Mouse (Mus musculus) CH12F3 (cell line): ENCODE data around the gene Slc25a23.

Experiments used
- in situ Hi-C: fragments of 300-500 bp; cut with MboI; formaldehyde crosslinking; loops from 2 replicates; pipeline ENCODE4 v1.14.3; 2020; ENCODE audit warnings: low sequenced_read_pairs

Gene Slc25a23

DNA sequence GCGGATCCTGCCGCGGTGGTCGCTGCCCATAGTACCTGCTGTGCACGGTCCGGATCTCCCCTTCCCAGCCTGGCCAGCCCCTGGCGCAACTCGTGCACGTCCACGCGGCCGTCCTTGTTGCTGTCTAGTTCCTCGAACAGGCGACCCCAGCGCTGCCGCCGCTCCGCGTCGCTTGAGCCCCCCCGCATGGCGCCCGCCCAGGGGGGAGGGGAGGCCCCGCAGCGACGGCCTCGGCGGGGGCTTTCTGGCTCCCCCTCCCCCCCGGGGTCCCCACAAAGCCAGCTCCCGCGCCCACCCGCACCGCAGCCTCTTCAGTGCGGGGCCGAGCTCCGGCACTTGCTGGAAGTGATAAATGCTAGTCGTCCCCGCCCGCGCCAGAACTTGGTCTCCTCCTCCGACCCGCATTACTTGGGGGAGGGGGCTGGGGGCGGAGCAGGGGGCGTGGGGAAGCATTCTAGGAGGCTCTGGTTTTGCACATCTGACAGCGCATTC is at the start of gene Slc25a23:
TSS of gene Slc25a23 (minus strand) at position 378 of the 492 bp plus-strand sequence.
- in situ Hi-C loops = no loop called here

DNA sequence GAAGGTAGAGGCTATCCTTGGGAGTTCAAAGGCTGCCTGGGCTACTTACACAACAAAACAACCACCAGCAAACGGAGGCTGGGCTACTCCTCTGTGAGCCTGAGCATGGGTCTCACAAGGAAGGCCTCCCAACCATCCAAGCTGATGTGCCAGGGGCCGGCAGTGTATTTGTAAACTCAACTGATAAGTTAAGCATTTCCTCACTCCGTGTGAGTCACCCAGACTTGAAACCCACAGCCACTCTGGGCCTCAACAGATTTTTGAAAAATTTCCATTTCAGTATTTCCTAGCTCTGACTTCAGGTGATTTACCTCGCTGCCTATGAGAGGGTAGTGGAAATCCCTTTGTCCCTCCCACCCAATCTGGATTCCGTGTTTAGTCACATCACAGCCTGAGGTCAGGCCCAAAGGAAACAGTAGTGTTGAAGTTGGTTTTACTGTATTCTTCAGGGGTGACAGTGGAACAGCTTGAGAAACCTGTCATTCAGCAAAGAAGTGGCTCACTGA is 49.1 kb upstream of the Slc25a23 start:
- in situ Hi-C loops = no loop called here

DNA sequence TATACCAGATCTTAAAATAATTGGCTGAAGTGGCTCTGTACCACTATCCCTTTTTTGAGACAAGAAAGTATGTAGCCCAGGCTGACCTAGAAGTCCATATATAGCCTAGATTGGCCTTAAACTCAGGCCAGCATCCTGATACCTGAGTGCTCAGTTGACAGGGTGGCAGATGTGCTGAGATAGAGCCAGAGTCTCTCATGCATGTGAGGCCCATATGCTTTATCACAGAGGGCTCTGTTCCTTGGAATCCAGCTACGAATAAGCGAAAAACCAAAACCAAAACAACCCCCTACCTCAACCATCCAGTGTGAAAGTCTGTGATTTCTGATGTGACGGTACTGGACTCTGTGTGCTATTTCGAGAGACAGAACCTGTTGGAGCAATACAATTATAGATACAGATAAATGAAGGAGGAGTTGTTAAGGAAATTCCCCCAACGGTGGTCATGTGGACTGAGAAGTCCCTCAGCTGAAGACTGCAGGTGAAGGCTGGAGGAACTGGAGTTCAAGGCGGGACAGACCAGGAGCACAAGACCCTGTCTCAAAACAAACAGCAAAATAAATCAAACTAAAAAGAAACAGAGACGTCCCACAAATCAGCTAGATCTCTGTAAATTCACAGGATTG is 48.5 kb upstream of the Slc25a23 start:
- in situ Hi-C loops = no loop called here

DNA sequence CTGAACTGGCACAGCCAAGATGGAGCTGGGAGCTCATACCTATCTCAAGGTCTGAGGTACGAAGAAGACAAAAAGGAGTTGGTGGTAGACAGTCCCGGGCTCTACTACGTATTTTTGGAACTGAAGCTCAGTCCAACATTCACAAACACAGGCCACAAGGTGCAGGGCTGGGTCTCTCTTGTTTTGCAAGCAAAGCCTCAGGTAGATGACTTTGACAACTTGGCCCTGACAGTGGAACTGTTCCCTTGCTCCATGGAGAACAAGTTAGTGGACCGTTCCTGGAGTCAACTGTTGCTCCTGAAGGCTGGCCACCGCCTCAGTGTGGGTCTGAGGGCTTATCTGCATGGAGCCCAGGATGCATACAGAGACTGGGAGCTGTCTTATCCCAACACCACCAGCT is 47.4 kb upstream of the Slc25a23 start:
- in situ Hi-C loops = no loop called here

DNA sequence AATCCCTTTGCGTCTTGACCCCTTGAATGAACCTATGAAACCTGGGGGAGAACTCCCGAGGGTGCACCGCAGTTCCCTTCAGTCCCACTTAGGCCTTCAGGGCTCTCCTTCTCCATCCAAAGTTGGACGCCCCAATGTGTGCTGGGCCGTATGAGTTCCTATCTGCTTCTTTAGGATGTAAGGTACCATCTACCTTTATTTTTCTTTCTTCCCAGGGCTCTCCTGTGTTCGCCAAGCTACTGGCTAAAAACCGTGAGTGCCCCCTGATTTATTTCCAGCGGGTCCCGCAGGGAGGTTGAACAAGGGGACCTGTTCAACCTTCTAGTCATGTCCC is 46.3 kb upstream of the Slc25a23 start:
- in situ Hi-C loops = no loop called here

DNA sequence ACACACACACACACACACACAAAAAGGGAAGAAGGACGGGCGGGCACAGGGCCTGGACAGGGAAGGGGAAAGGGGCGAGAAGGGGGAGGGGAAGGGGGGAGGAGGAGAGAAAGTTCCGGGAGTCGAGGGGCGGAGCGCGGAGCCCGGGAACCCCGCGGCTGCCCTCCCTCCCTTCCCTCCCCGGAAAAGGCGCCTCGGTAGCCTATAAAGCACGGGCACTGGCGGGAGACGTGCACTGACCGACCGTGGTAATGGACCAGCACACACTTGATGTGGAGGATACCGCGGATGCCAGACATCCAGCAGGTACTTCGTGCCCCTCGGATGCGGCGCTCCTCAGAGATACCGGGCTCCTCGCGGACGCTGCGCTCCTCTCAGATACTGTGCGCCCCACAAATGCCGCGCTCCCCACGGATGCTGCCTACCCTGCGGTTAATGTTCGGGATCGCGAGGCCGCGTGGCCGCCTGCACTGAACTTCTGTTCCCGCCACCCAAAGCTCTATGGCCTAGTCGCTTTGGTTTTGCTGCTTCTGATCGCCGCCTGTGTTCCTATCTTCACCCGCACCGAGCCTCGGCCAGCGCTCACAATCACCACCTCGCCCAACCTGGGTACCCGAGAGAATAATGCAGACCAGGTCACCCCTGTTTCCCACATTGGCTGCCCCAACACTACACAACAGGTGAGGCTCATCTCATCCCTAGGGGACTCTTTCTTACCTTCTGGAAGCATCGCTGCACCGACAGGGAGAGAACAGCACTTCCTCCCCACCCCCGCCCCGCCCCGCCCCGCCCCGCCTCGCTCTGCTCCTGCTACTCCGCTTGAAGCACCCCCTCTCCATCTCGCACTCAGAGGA is 45.7 kb upstream of the Slc25a23 start, which contains the start of gene Tnfsf9:
TSS of gene Tnfsf9 (plus strand) at position 145 of the 854 bp plus-strand sequence.
- in situ Hi-C loops = no loop called here

DNA sequence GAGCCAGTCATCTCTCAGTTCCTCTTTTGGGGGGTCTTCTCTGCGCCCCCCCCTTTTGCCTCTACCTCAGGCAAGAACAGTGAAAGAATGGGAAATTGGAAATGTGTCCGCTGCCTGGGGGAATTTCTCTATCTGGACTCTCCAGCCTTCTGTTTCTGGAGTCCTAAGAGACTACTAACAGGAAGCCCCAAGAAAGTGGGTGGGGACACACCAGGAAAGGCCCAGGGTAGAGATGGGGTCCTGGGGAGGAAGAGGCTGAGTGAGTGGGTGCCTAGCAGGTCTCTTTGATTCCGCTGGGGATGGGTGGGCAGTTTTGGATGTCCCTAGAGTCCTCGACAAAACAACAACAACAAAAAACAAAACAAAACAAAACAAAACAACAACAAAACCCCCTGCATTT is 44.8 kb upstream of the Slc25a23 start:
- in situ Hi-C loops = no loop called here

DNA sequence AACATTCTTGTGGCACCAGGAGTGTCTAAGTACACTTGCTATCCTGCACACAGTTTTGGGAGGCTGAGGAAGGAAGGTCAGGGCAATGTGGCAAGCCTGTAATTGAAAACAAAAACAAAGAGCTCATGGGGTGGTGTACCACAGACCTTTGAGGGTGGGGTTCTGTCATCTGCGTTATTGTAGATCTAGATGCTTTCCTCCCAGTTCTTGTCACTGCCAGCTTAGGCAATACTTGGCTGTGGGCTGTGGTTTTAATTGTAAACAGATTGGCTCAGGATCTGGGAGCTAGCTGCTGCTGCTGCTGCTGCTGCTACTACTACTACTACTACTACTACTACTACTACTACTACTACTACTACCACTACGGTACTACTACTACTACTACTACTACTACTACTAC is 42.6 kb upstream of the Slc25a23 start:
- in situ Hi-C loops = no loop called here

DNA sequence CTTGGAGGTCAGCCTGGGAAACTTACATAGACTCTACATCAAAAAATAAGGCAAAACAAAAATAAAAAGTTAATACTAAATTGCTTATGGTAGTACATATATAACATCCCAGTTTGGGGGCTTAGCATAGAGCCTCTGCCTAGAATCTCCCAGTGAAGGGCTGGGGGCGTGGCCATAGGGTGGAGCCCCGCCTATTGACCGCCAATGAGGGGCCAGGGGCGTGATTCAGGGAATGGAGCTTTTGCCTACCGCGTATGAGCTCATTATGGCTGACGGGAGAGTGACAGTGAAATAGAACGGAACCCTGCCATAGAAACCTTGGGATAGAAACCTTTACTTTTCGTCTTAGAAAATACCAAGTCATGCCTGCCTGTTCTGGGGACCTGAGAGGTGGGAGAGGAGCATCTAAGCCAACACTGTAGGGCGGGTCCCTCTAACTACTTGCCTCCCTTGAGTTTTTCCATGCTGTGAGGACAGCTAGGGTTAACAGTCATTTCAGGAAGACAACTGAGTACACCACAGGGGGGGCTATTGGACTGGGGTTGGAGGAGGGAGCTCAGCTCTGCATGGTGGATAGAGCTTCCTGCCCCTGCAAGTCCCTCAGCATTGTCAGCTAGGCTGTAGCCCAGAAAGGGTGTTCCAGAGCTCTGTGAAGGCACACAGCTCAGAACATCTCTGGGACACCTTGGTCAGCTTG is 40.1 kb upstream of the Slc25a23 start:
- in situ Hi-C loops = loop anchor here (5.0 to 10.0 kb wide), 2 partner anchors 68 to 235 kb away; no protein-coding TSS in a partner anchor

DNA sequence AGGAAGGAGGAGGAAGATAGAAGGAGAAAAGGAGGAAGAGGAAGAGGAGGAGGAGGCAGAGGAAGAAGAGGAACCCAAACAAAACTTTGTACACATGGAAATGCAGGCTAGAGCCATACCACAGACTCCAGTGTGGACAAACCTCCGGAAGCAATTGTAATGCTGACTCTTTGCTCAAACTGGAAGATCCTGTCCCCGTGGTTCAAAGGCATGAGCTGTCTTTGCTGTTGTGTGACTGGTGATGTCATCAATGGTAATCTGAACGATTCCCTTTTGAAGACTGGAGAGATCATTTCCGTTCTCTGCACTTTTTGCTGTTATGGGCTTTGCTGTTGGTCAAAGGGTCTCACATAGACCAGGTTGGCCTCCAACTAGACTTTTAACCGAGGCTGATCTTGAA is 38.7 kb upstream of the Slc25a23 start:
- in situ Hi-C loops = loop anchor here (5.0 to 10.0 kb wide), 2 partner anchors 69 to 236 kb away; no protein-coding TSS in a partner anchor

DNA sequence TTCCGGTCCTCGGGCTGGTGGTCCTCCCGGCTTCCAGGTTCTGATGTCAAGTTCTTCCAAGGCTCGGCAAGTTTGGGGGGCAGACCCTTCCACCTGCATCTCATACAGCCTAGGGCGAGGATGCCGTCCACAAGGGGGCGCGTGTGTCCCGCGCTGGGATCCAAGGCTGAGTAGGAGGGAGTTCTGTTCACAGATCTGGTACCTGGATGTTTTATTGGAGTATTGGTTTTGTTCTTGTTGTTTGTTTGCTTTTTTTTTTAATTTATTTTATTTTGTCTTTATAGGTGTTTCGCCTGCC is 36.9 kb upstream of the Slc25a23 start:
- in situ Hi-C loops = loop anchor here (5.0 to 10.0 kb wide), 2 partner anchors 71 to 238 kb away; no protein-coding TSS in a partner anchor

DNA sequence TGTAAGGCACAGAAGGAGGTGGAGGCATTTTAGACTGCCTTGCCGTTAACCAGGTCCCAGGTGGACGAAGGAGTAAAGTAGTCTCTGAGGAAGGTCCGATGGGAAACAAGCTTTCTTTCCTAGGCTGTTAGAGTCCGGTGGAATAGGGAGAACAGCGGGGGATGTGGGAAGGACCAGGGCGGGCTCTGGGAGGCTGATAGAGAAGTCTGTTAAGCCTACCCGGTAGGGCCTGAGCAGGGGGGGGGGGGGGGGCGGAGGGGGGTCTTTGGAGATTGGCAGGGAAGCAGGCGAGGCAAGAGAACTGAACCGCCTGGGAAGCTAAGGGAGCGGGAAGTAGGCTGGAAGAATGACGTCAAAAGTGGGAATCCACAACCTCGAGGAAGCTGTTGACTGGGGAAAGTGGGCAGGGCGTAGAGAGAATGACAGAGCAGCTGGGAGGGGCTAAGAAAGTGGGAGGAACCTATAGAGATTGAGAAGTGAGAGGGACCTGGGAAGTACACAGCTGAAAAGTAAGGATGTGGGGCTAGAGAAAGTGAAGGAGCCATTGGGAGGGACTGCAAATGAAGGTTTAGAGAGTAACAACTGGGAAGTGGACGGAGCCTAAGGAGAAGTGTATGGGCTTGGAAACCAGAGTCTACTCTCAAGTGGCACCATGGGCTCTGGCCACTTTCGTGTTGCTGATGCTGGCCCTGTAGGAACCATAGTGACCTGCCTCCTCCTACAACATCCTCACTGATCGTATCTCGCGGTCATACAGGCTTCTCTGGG is 36.4 kb upstream of the Slc25a23 start:
- in situ Hi-C loops = loop anchor here (5.0 to 10.0 kb wide), 2 partner anchors 71 to 239 kb away; no protein-coding TSS in a partner anchor

DNA sequence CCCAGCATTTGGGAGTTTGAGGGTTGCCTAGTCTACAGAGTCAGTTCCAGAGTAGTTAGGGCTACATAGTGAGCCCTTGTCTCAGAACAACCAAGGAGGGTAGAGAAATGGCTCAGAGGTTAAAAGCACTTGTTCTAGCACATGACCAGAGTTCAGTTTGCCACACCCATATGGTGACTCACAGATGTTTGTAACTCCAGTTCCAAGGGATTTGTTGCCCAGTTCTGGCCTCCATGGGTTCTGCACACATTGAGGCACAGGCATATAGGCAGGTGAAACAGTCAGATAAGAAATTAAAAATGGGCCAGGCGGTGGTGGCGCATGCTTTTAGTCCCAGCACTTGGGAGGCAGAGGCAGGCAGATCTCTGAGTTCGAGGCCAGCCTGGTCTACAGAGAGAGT is 34.6 kb upstream of the Slc25a23 start:
- in situ Hi-C loops = loop anchor here (10.0 kb wide), 1 partner anchor 241 kb away; no protein-coding TSS in a partner anchor

DNA sequence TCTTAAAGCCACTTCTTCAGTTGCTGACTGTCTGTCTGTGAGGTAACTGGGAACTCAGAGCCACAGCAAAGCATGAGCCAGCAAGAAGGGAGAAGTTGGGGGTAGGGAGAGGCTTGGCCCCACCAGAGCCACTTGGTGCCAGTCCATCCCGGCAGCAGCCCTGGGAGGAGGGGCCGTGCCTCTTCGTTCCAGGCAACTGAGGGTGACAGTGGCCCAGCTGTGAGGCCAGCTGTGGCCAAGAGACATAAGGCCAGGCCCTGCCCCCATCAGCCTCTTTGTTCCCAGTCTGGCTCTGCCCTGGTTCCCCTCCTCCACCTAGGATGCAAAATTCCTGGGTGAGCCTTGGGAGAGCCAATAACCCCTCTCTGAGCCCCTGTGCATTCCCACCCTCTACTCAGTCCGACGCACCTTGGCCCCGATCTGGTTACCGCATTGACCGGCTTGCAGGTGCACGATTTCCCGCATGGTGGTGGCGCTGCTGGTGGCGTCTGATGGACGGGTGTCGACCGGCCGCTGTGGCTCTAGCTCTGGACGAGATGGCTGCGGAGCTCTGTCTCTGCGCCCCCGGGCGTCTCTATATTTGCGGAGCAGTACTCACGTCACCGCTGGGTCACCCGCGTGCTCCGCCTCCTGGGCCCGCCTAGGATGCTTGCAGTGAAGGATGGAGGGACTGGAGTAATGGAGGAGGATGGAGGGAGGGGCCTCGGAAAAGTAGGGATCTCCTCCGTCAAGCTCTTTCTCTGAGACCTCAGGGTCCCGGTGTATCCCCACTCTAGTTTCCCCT is 27.6 kb upstream of the Slc25a23 start, which contains the start of gene Tubb4a:
TSS of gene Tubb4a (minus strand) at position 734 of the 784 bp plus-strand sequence.
- in situ Hi-C loops = no loop called here

DNA sequence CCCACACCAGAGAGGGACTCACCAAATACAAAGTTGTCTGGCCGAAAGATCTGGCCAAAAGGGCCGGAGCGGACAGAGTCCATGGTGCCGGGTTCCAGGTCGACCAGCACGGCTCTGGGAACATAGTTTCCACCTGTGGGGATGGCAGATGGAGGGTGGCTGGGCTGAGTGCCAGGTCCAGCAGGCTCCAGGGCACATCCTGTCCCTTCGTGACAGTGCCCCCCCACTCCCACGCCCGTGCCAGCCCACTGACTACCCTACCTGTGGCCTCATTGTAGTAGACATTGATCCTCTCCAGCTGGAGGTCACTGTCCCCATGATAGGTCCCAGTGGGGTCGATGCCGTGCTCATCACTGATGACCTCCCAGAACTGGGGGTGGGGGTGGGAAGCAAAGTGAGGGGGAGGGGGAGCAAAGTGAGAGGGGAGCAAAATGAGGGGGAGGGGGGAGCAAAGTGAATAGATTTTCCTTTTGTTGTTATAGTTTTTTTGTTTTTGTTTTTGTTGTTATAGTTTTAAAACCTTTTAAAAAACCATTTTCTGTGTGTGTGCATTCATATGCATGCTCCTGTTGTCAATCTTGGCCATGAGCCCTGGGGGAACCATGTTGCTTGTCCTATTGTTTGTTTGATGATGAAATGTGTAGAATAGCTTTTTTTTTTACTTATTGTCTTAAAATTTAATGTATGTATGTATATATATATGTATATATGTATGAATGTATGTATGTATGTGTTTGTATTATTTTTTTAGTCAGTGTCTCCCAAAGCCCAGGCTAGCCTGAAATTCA is 26.5 kb upstream of the Slc25a23 start:
- in situ Hi-C loops = no loop called here

DNA sequence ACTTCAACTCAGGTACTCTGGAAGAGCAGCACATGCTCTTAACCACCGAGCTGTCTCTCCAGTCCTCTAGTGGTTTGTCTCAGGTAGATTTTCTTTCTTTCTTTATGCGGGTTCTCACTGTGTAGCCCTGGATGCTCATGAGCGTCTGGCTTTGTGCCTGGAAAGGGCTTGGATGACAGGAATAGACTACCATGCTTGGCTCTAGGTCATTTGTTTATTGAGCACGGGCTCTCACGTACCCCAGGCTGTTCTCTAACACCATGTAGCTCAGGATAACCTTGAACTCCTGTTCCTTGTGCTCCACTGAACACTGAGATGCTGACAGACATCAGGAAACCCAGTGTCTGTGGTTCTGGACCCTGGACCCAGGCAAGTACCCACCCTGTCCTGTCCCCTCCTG is 22.8 kb upstream of the Slc25a23 start:
- in situ Hi-C loops = no loop called here

DNA sequence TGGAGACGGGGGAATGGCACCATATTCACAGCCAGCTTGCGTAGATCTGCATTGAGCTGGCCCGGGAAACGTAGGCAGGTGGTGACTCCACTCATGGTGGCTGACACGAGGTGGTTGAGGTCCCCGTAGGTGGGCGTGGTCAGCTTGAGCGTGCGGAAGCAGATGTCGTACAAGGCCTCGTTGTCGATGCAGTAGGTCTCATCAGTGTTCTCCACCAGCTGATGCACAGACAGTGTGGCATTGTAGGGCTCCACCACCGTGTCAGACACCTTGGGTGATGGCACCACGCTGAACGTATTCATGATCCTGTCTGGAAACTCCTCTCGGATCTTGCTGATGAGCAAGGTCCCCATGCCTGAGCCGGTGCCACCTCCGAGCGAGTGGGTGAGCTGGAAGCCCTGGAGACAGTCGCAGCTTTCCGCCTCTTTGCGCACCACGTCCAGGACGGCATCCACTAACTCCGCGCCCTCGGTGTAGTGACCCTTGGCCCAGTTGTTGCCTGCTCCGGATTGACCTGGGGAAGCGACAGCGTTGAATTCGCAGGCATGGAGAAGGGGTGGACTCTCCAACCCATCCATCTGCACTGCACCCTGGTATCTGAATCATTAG is 21.7 kb upstream of the Slc25a23 start:
- in situ Hi-C loops = no loop called here

DNA sequence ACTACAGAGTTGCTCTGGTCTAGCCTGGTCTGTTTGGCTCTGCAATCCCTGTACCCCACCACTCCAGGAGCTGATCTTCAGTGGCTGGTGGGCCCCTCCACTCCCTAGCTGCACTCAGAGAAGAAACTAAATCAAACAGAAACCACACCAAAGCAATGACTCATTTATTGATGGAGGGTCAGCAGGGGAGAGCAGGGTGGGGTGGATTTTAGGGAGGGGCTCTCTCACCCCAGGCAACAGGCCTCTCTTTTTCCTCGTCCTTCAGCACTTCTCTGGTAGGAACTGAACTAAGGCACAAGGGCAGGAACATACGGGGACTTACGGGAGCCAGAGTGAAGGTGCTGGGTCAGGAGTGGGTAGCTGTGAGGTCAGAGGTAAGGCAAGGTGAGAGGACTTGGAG is 20.3 kb upstream of the Slc25a23 start:
- in situ Hi-C loops = no loop called here
